Mouse (Mus musculus): Measurements from ENCODE around the gene Bbs9. TPM values are rescaled to one million over a fixed set of nuclear protein-coding genes. Genes with fewer than 3 reads are reported as not detected.
"Not testable (repeated sequence)": the region's sequence is repeated elsewhere in the genome, so short reads cannot be mapped to it uniquely, and the experiment has no call there.

The Bbs9 gene
- polyA plus RNA-seq, 1 experiment from 2014 or later = 3.2 TPM

DNA sequence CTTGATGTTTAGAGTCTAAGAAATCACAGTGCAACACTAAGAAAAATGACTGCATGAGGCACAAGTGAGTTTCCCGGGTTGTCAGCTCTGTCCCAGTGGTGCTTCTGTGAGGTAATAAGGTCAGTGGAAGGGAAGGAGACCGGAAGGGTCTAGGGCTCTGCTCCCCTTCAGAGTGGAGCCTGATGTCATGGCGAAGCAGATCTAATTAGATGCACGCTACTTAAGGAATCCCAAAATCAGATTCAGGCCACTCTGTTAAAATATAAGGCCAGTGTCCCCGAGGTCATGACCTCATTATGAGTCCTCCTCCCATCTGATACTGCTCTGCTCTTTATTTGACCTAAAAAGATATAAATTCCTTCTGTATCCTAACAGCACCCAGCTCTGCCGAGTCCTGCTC, 361.5 kb downstream of the Bbs9 start:
- no peak overlapping the region for H3K27ac ChIP-seq
- DNase-seq = no peak
- H3K4me3 ChIP-seq (replicated peaks) = no peak overlapping the region
- WGBS (ENCODE audit: insufficient replicate concordance) = 63% methylated on average over 6 of the region's 6 CpGs
- no peak overlapping the region for H3K4me2 ChIP-seq
- no peaks in the 10 kb centered on the region for H3K4me1 ChIP-seq (replicated peaks)
- H3K9me3 ChIP-seq (replicated peaks) = no peaks in the 10 kb centered on the region
- H3K36me3 ChIP-seq = no peaks in the 10 kb centered on the region
- H3K27me3 ChIP-seq = no peaks in the 10 kb centered on the region
- no peak overlapping the region for H3K9ac ChIP-seq
- no peak for ATAC-seq (ENCODE audit: low read depth)

DNA sequence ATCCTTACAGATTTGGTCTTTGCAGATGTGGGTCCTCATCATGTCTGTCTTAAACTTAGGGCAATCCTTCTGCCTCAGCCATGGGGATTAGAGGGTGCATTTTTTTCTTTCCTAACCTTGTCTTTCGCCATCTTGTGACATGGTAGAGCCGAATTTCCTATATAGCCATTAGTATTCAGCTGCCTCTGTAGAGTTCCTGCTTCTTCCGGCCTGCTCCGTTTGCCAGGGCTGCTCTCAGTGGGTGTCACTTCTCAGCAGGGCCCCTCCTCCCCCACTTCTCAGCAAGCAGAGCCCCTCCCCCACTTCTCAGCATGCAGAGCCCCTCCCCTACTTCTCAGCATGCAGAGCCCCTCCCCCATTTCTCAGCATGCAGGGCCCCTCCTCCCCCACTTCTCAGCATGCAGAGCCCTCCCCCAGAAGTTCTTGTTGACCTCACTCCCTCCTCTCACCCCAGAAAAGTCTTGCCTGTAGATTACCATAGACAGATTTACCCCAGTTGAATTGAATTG, 362.2 kb downstream of the Bbs9 start:
- no peak overlapping the region for H3K4me2 ChIP-seq
- H3K36me3 ChIP-seq = no peaks in the 10 kb centered on the region
- H3K27ac ChIP-seq = no peak overlapping the region
- ATAC-seq (ENCODE audit: low read depth) (no peak), DNase-seq (no peak)
- 29% methylated on average over 4 of the region's 4 CpGs for WGBS (ENCODE audit: insufficient replicate concordance)
- no peaks in the 10 kb centered on the region for H3K27me3 ChIP-seq
- H3K9me3 ChIP-seq (replicated peaks) = no peaks in the 10 kb centered on the region
- no peak overlapping the region for H3K9ac ChIP-seq
- H3K4me1 ChIP-seq (replicated peaks) = no peaks in the 10 kb centered on the region
- H3K4me3 ChIP-seq (replicated peaks) = no peak overlapping the region

DNA sequence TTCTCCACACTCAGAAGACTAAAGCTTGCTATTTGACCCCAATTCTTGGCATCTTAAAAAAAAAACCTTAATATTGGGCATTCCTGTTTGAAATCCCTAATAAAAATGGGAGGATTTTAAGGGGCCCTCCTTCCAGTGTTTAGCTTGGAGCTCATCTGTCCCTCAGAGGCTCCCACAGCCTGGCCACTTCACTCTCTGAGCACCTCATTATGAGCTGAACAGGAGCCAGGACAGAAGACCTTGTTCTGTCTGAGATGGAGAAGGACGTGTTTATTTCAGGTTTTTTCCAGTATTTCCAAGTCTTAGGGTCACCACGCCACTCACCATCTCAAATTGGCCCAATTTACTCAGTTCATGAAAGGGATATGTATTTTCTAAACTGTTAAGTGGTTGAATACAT, 370.5 kb downstream of the Bbs9 start:
- H3K27ac ChIP-seq = no peak overlapping the region
- no peak for ATAC-seq (ENCODE audit: low read depth)

DNA sequence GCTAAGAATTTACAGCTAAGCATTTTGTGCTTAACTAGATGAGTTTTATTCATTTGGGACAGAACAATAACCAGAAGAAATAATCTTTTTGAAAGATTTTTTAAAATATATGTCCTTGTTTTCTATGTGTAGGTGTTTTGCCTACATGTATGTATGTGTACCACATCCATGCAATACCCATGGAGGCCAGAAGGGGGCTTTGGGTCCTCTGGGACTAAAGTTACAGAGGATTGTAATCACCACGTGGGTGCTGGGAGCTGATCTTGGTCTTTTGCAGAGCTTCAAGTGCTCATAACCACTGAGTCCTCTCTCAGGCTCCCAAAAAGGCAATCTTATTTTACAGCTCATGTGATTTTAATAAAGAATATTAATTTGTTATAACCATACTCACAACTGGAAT, 371.3 kb downstream of the Bbs9 start:
- H3K27ac ChIP-seq = no peak overlapping the region
- H3K27me3 ChIP-seq = no peaks in the 10 kb centered on the region
- no peak overlapping the region for H3K4me2 ChIP-seq
- no peak overlapping the region for H3K4me3 ChIP-seq (replicated peaks)
- H3K4me1 ChIP-seq (replicated peaks) = peaks cover 4% of the 10 kb centered on the region
- no peaks in the 10 kb centered on the region for H3K36me3 ChIP-seq
- DNase-seq = no peak
- no peak for ATAC-seq (ENCODE audit: low read depth)
- no peaks in the 10 kb centered on the region for H3K9me3 ChIP-seq (replicated peaks)
- WGBS (ENCODE audit: insufficient replicate concordance) = 56% methylated on average over 1 of the region's 1 CpGs
- no peak overlapping the region for H3K9ac ChIP-seq

More for the DNA sequence above, 370.5 kb downstream of the Bbs9 start:
- no peaks in the 10 kb centered on the region for H3K27me3 ChIP-seq
- H3K4me2 ChIP-seq = no peak overlapping the region
- no peak for DNase-seq
- H3K4me3 ChIP-seq (replicated peaks) = no peak overlapping the region
- H3K9ac ChIP-seq = no peak overlapping the region
- H3K36me3 ChIP-seq = no peaks in the 10 kb centered on the region
- peaks cover 4% of the 10 kb centered on the region for H3K4me1 ChIP-seq (replicated peaks)
- 75% methylated on average over 2 of the region's 2 CpGs for WGBS (ENCODE audit: insufficient replicate concordance)
- H3K9me3 ChIP-seq (replicated peaks) = no peaks in the 10 kb centered on the region

DNA sequence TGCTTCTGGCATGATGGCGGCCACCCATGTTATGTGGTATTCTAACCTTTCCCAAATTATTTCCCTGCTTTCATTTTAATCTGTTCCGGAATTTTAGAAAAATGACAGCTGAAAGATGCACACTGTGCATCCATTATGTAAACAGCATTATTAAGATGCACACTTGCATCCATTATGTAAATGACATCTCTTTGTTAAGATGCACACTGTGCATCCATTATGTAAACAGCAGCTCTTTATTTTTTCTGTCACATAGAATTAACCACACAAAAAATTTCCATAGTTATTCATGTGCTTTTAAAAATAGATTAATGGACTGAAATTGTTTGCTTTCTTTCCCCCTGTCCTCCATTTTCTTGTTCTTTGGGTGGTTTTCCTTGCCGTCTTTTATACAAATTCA, 373.3 kb downstream of the Bbs9 start:
- Histone ChIP-seq H3K27ac (no peak overlapping the region), H3K9ac (no peak overlapping the region), H3K4me2 (no peak overlapping the region), H3K9me3 (replicated peaks) (no peaks in the 10 kb centered on the region), H3K36me3 (no peaks in the 10 kb centered on the region), H3K4me3 (replicated peaks) (no peak overlapping the region), H3K27me3 (no peaks in the 10 kb centered on the region), H3K4me1 (replicated peaks) (peaks cover 4% of the 10 kb centered on the region)
- WGBS (ENCODE audit: insufficient replicate concordance) = 77% methylated on average over 3 of the region's 3 CpGs
- ATAC-seq (ENCODE audit: low read depth) (no peak), DNase-seq (no peak)

DNA sequence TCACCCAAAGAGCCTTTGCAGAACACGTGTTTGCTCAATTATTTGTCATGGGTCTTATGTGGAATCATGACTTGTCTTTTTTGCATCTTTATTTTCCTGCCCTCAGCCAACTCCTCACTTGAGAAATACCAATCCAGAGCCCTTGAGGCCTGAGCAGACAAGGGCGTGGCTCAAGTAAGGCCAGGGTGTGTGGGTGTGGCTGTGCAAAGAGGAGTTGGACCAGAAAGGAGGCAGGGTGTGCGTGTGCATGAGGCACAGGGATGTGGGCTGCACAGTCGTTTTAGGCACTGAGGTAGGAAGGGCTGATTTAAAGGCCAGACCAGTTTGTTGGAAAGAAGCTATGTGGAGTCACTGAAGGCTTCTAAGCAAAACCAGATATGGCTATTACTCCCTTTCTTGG, 373.7 kb downstream of the Bbs9 start:
- peak; percentile 66; the same call in 1 of the 2 replicates for ATAC-seq (ENCODE audit: low read depth)
- WGBS (ENCODE audit: insufficient replicate concordance) = 40% methylated on average over 4 of the region's 4 CpGs
- DNase-seq = no peak
- Histone ChIP-seq H3K36me3 (no peaks in the 10 kb centered on the region), H3K27ac (no peak overlapping the region), H3K4me1 (replicated peaks) (peaks cover 4% of the 10 kb centered on the region), H3K9me3 (replicated peaks) (no peaks in the 10 kb centered on the region), H3K27me3 (no peaks in the 10 kb centered on the region), H3K9ac (no peak overlapping the region), H3K4me3 (replicated peaks) (no peak overlapping the region), H3K4me2 (no peak overlapping the region)

DNA sequence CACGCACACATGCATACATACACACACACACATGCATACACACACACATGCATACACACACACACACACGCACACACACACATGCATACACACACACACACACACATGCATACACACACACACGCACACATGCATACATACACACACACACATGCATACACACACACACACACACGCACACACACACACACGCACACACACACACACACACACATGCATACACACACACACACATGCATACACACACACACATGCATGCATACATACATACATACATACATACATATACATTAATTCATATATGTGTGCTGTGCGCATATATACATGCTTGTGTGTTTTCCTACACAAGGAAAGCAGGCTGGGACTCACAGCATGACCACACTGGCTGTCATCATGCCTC, 393.6 kb downstream of the Bbs9 start:
- DNase-seq; ATAC-seq (ENCODE audit: low read depth); H3K4me3 ChIP-seq (replicated peaks); H3K27me3 ChIP-seq; H3K36me3 ChIP-seq; H3K9ac ChIP-seq; H3K4me1 ChIP-seq (replicated peaks); H3K4me2 ChIP-seq; H3K9me3 ChIP-seq (replicated peaks); H3K27ac ChIP-seq: not testable (repeated sequence)
- 65% methylated on average over 6 of the region's 6 CpGs for WGBS (ENCODE audit: insufficient replicate concordance)

DNA sequence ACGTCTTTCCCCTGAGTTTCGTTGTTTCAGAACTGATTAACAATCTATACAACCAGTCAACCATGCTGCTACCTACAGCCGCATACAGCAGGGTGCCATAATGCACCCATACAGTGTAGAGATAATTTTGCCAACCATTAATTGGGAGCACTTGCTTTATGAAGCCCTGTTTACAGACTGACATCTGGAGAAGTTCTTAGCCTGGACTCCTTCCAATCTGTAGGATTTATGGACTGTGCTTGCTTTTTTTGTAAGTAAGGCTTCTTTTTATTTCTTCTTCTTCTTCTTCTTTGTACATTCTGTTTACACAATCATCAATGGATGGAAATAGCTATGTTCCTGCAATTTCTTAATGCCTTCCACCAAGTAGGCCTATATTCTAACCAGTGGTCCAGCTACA, 395.1 kb downstream of the Bbs9 start:
- Histone ChIP-seq H3K27ac (no peak overlapping the region), H3K9ac (no peak overlapping the region), H3K36me3 (no peaks in the 10 kb centered on the region), H3K4me1 (replicated peaks) (no peaks in the 10 kb centered on the region), H3K4me2 (no peak overlapping the region), H3K27me3 (no peaks in the 10 kb centered on the region), H3K4me3 (replicated peaks) (no peak overlapping the region), H3K9me3 (replicated peaks) (no peaks in the 10 kb centered on the region)
- 82% methylated on average over 3 of the region's 3 CpGs for WGBS (ENCODE audit: insufficient replicate concordance)
- no peak for DNase-seq
- ATAC-seq (ENCODE audit: low read depth) = no peak

DNA sequence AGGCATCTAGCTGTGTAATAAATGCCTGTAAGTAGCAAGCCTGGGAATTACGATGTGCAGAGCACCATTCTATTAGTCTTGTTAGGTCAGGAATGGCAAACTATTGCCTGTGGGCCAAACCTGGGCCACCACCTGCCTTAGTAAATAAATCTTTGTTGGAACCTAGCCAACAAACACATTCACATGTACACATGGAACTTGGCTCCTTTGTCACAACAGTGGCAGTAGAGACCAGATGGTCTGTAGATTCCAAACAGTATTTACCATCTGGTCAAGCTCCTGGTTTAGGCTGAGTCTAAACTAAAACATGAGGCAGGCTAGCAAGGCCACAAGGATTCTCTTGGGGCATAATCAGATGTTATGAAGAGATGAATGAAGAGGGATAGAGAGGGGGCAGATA, 399.7 kb downstream of the Bbs9 start:
- H3K36me3 ChIP-seq = no peaks in the 10 kb centered on the region
- no peaks in the 10 kb centered on the region for H3K4me1 ChIP-seq (replicated peaks)
- ATAC-seq (ENCODE audit: low read depth) (no peak), DNase-seq (no peak)
- H3K27me3 ChIP-seq = no peaks in the 10 kb centered on the region
- no peak overlapping the region for H3K27ac ChIP-seq
- no peak overlapping the region for H3K4me2 ChIP-seq
- H3K9ac ChIP-seq = no peak overlapping the region
- no peaks in the 10 kb centered on the region for H3K9me3 ChIP-seq (replicated peaks)
- H3K4me3 ChIP-seq (replicated peaks) = no peak overlapping the region
- 62% methylated on average over 1 of the region's 1 CpGs for WGBS (ENCODE audit: insufficient replicate concordance)

DNA sequence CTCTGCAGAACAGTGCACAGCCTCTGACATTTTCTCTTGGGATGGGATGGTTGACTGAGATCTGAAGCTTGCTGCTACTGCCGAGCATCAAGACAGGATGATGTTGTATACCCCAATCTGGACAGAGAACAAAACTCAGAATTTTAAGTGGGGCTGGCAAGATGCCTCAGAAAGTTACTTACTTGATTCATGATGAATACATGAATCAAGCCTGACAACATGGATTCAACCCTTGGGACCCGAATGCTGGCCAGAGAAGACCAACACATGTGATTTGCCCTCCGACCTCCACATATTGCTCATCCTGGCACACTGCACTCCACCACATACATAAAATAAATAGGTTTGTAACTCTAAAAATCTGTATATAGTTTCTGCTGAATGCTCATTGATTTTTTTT, 403.8 kb downstream of the Bbs9 start:
- 73% methylated on average over 3 of the region's 3 CpGs for WGBS (ENCODE audit: insufficient replicate concordance)
- H3K36me3 ChIP-seq = no peaks in the 10 kb centered on the region
- no peaks in the 10 kb centered on the region for H3K9me3 ChIP-seq (replicated peaks)
- H3K4me3 ChIP-seq (replicated peaks) = no peak overlapping the region
- H3K9ac ChIP-seq = no peak overlapping the region
- H3K4me1 ChIP-seq (replicated peaks) = no peaks in the 10 kb centered on the region
- H3K4me2 ChIP-seq = no peak overlapping the region
- H3K27ac ChIP-seq = no peak overlapping the region
- no peak for DNase-seq
- no peak for ATAC-seq (ENCODE audit: low read depth)
- no peaks in the 10 kb centered on the region for H3K27me3 ChIP-seq

DNA sequence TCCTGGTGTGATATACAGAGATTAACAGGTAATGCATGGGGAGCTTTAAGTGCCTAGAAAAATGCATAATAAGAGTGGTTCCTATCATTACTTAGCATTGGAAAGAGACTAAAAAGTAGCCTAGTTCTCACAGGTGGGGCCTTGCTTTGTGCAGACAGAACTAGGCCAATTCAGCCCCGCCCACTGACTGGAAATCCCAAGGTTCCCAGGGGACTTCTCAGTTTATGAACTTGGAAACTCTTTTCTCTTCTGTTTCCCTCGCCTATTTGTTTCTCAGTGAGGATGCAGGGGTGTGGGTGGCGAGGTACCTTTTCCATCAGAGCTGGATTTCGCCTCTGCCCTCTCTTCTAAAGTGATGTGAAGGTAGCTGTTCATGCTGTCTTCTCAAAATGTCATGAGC, 410.8 kb downstream of the Bbs9 start:
- Histone ChIP-seq H3K27me3 (no peaks in the 10 kb centered on the region), H3K9me3 (replicated peaks) (no peaks in the 10 kb centered on the region), H3K36me3 (no peaks in the 10 kb centered on the region), H3K27ac (no peak overlapping the region), H3K4me3 (replicated peaks) (no peak overlapping the region), H3K4me1 (replicated peaks) (no peaks in the 10 kb centered on the region), H3K4me2 (no peak overlapping the region), H3K9ac (no peak overlapping the region)
- DNase-seq = no peak
- ATAC-seq (ENCODE audit: low read depth) = no peak
- 49% methylated on average over 4 of the region's 4 CpGs for WGBS (ENCODE audit: insufficient replicate concordance)

DNA sequence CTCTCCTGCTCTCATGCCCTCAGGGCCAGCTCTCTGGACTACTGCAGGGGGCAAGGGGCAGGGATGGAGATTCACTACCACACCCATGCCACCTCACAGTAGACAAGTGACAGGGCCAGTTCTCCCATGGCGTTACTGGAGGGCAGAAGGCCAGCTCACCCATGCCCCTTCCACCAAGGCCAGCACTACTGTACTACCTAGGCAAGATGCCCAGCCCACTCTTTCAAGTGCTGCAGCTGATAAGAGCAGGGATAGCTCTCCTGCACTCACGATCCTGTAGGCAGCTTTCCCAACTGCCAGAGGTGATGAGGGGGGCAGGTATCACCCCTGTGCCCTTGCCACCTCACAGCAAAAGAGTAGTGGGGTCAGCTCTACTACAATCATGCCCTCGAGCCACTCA, 429.9 kb downstream of the Bbs9 start:
- no peak overlapping the region for H3K4me3 ChIP-seq (replicated peaks)
- no peak overlapping the region for H3K27ac ChIP-seq
- no peak overlapping the region for H3K9ac ChIP-seq
- no peaks in the 10 kb centered on the region for H3K27me3 ChIP-seq
- DNase-seq (no peak), ATAC-seq (ENCODE audit: low read depth) (no peak)
- no peaks in the 10 kb centered on the region for H3K4me1 ChIP-seq (replicated peaks)
- 42% methylated on average over 3 of the region's 3 CpGs for WGBS (ENCODE audit: insufficient replicate concordance)
- H3K36me3 ChIP-seq = no peaks in the 10 kb centered on the region
- H3K4me2 ChIP-seq = no peak overlapping the region
- H3K9me3 ChIP-seq (replicated peaks) = no peaks in the 10 kb centered on the region
